Mouse (Mus musculus): ENCODE results near the gene Foxp1. TPM values are rescaled to one million over a fixed set of nuclear protein-coding genes. Genes with fewer than 3 reads are reported as not detected.

Foxp1 gene
- total RNA-seq, 1 experiment from 2014 or later, result 110 TPM

DNA sequence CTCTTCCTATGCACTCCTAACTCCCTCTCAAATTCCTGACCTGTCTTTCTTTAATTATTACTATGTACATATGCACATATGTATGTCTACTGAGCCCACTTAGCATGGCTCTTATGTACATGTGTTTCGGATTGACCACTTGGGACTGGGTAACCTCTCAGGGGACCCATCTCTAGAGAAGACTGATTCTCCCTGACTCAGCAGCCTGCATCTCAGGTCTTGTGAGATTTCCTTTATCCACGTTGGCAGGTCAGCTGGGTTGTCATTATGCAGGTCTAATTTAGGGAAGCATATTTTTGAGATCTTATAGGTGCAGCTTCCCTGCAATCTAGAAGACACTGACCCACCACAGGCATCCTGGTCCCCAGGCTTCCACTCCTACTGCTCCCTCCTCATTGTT lies 538.5 kb downstream of the Foxp1 start:
- no peak for ATAC-seq (replicated peaks in 1 of 2; ENCODE audit: insufficient read depth in 1 of 2, low FRiP score in 2 of 2, low TSS enrichment in 1 of 2, low read depth in 1 of 2, poor library complexity in 2 of 2, severe bottlenecking in 2 of 2)

- no peak for ATAC-seq (replicated peaks in 1 of 2; ENCODE audit: insufficient read depth in 1 of 2, low FRiP score in 2 of 2, low TSS enrichment in 1 of 2, low read depth in 1 of 2, poor library complexity in 2 of 2, severe bottlenecking in 2 of 2)
Observed at GRCm38 (mm10) chr6:98983311-98983838, 539.1 kb downstream of the Foxp1 start.

- no peak for ATAC-seq (replicated peaks in 1 of 2; ENCODE audit: insufficient read depth in 1 of 2, low FRiP score in 2 of 2, low TSS enrichment in 1 of 2, low read depth in 1 of 2, poor library complexity in 2 of 2, severe bottlenecking in 2 of 2)
Observed at GRCm38 (mm10) chr6:98981265-98981664, 541.3 kb downstream of the Foxp1 start.

DNA sequence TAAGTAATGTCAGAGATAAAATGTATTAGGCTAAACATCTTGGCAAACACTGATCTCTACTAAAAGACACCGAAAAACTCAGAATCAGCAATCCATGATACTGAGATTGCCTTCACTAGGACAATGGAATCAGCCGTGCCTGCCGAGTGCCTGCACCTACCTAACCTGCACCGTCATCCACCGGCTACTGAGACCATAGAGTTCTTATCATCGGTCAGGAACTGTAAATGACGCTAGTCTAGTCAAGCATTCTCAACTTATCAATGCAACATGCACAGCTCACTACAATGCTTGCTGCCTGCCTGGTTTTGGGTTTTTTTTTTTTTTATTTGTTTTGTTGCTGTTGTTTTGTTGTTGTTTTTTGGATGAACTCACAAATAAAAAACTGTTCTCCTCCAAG lies 542.1 kb downstream of the Foxp1 start:
- no peak for ATAC-seq (replicated peaks in 1 of 2; ENCODE audit: insufficient read depth in 1 of 2, low FRiP score in 2 of 2, low TSS enrichment in 1 of 2, low read depth in 1 of 2, poor library complexity in 2 of 2, severe bottlenecking in 2 of 2)

- ATAC-seq (replicated peaks in 1 of 2; ENCODE audit: insufficient read depth in 1 of 2, low FRiP score in 2 of 2, low TSS enrichment in 1 of 2, low read depth in 1 of 2, poor library complexity in 2 of 2, severe bottlenecking in 2 of 2), result no peak
Observed at GRCm38 (mm10) chr6:98980001-98980400, 542.5 kb downstream of the Foxp1 start.

GRCm38 (mm10) chr6:98977806-98978205 lies 544.7 kb downstream of the Foxp1 start:
- ATAC-seq (replicated peaks in 1 of 2; ENCODE audit: insufficient read depth in 1 of 2, low FRiP score in 2 of 2, low TSS enrichment in 1 of 2, low read depth in 1 of 2, poor library complexity in 2 of 2, severe bottlenecking in 2 of 2), result no peak

DNA sequence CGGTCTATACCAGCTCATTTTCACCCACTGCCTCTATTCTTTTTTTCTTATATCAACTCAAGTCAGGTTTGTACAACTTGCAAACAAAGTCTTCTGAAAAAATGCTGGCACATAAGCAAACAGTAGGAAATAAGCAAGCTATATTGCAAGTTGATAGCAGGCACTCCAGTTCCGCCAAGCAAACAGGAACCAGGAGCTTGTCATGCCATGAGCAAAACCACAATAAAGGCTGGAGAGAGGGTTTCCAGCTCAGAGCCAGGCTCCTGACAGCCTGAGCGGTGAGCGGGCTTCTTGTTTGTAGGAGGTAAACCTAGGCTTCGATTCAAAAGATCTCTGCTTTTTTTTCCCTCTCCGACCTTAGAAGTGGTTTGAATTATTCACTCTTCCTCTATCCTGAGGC lies 546.6 kb downstream of the Foxp1 start:
- peak in 1 of 2 experiments; percentile 57; a peak in 2 of 4 replicates for ATAC-seq (replicated peaks in 1 of 2; ENCODE audit: insufficient read depth in 1 of 2, low FRiP score in 2 of 2, low TSS enrichment in 1 of 2, low read depth in 1 of 2, poor library complexity in 2 of 2, severe bottlenecking in 2 of 2)

- no peak for ATAC-seq (replicated peaks in 1 of 2; ENCODE audit: insufficient read depth in 1 of 2, low FRiP score in 2 of 2, low TSS enrichment in 1 of 2, low read depth in 1 of 2, poor library complexity in 2 of 2, severe bottlenecking in 2 of 2)
Observed at GRCm38 (mm10) chr6:98973433-98973832, 549.1 kb downstream of the Foxp1 start.

DNA sequence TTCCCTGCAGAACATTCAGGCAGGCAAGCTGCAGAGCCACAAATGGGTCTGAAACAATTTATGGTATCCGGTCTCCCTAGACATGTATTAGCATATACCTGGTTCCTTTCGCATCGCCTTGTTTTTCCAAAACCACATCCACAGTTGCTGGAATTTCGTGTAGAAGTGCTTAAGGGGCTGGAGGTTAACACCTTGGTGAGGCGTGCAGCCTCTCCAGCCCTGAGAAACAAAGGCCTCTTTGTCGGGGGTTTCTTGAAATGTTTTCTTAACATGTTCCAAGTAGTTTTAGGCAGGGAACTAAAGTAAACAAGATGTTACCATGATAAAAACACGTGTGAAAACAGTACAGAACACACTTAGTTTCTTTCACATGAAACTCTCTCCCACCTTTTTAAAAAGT lies 550.1 kb downstream of the Foxp1 start:
- ATAC-seq (replicated peaks in 1 of 2; ENCODE audit: insufficient read depth in 1 of 2, low FRiP score in 2 of 2, low TSS enrichment in 1 of 2, low read depth in 1 of 2, poor library complexity in 2 of 2, severe bottlenecking in 2 of 2), result no peak

DNA sequence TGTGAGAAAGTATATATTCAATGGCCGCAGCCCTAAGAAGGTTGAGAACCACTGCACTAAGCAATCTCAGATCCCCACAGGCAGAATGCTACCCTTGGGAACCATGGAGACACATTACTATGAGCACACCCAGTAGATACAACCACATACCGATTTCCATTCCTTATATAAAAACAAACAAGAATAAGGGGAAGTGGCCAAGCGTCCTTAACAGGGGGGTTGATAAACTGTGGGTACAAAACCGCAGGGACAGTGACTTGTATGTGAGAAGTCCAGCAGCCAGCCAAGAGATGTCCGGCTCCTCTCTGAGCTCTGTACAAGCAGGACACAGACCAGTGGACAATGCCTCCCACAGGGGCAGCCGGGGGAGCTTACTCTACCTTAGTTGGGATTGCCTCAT lies 563.2 kb downstream of the Foxp1 start:
- peak; percentile 63 to 76 for ATAC-seq (replicated peaks in 1 of 2; ENCODE audit: insufficient read depth in 1 of 2, low FRiP score in 2 of 2, low TSS enrichment in 1 of 2, low read depth in 1 of 2, poor library complexity in 2 of 2, severe bottlenecking in 2 of 2)

DNA sequence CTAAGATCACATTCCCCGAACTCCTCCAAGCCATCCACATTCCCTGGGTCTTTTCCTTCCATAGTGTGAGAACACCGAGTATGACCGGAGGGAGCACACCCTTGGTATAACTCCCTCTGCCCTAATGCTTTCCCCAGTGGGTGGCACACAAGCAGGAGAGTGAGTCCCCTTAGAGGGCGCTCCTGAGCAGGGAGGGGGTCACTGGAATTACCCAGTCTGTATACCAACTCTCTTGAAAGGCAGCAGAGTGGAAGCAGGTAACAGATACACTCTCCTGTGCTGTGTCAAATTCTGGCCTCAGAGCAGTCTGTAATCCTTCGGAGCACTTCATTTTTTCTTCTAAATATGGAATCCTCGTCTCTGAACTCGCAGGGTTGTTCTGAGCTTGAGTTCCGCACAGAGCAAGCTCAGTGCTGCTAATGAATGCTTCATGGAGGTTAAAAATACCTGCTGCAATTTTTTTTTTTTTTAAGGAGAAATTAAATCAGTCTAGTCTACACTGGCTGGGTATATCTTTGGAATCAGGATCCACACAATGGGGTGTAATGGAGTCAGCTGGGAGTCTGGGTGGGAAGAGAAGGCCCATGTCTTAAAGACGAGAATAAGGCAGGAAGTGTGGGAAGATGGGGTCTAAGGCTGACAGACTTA lies 565.9 kb downstream of the Foxp1 start:
- ATAC-seq (replicated peaks in 1 of 2; ENCODE audit: insufficient read depth in 1 of 2, low FRiP score in 2 of 2, low TSS enrichment in 1 of 2, low read depth in 1 of 2, poor library complexity in 2 of 2, severe bottlenecking in 2 of 2), result no peak

GRCm38 (mm10) chr6:98955706-98956105 lies 566.8 kb downstream of the Foxp1 start:
- no peak for ATAC-seq (replicated peaks in 1 of 2; ENCODE audit: insufficient read depth in 1 of 2, low FRiP score in 2 of 2, low TSS enrichment in 1 of 2, low read depth in 1 of 2, poor library complexity in 2 of 2, severe bottlenecking in 2 of 2)

- no peak for ATAC-seq (replicated peaks in 1 of 2; ENCODE audit: insufficient read depth in 1 of 2, low FRiP score in 2 of 2, low TSS enrichment in 1 of 2, low read depth in 1 of 2, poor library complexity in 2 of 2, severe bottlenecking in 2 of 2)
Observed at GRCm38 (mm10) chr6:98954439-98954838, 568.1 kb downstream of the Foxp1 start.

DNA sequence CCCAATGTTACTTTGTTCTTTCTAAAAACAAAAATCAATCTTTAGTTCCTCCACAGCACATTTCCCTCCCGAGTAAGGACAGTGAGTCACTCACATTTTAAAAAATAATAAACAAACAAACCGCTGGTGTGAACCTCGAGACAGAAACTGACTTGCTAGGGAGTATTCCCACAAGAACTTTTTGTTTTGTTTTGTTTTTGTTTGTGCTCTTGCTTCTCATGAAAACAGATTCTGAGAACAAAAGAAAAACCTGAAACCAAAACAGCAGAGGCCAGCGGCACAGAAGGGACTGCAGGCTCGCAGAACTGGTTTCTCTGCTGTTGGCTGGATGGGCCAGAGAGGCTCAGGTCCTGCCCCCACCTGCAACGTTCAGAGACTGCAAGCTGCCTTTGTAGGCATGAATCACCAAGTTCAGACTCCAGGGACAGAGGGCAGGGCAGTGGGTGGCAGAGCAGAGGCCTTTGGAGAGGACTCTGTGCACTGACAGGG lies 572.8 kb downstream of the Foxp1 start:
- ATAC-seq (replicated peaks in 1 of 2; ENCODE audit: insufficient read depth in 1 of 2, low FRiP score in 2 of 2, low TSS enrichment in 1 of 2, low read depth in 1 of 2, poor library complexity in 2 of 2, severe bottlenecking in 2 of 2), result no peak

DNA sequence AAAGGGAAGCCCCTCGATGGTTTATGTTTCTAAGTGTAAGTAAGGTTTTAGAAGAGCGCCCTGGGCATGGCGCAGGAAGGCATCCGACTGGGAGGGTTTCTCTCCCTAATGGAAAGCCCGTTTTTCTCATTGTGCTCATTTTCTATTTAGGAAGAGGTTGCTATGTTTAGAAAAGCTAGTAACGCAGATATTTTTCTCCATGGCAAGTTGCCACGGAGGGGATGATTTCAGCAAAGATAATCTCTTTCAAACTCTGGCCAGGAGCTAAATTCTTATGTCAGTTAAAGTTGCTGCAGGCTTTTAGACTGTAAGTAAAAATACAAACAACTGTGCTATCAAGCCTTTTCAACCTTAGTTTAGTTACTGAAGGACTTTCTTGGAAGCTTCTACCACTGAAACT lies 573.2 kb downstream of the Foxp1 start:
- ATAC-seq (replicated peaks in 1 of 2; ENCODE audit: insufficient read depth in 1 of 2, low FRiP score in 2 of 2, low TSS enrichment in 1 of 2, low read depth in 1 of 2, poor library complexity in 2 of 2, severe bottlenecking in 2 of 2), result no peak

GRCm38 (mm10) chr6:98948153-98949141 lies 574.1 kb downstream of the Foxp1 start:
- ATAC-seq (replicated peaks in 1 of 2; ENCODE audit: insufficient read depth in 1 of 2, low FRiP score in 2 of 2, low TSS enrichment in 1 of 2, low read depth in 1 of 2, poor library complexity in 2 of 2, severe bottlenecking in 2 of 2), result no peak

DNA sequence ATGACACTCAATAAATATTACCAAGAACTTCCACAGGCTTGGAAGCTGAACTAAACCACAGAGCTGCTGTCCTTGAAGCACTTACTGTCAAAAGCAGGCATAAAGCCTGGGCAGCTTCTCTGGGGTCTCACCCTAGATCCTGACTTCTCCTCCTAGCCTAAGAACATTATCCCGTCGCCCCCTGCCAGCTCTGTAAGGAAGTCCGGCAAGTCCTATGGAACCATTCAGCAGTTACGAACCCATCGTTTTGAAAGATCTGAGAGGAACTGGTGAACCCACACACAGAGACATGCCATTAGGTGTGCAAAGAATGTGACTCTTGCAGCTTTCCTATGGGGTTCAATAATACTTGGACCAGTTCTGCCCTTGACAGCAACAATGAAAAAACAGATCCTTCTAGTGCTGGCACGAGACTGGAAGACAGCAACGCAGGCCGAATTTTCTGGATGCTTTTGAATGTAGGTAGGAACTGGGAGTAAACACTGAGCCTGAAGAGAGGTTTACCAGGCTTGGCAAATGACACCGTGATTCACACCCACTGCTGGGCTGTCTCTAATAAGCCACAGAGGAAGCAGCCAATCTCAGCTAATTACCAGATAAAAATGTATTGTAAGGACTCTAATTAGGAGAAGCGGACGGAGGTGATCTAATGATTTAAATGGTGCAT lies 574.9 kb downstream of the Foxp1 start:
- no peak for ATAC-seq (replicated peaks in 1 of 2; ENCODE audit: insufficient read depth in 1 of 2, low FRiP score in 2 of 2, low TSS enrichment in 1 of 2, low read depth in 1 of 2, poor library complexity in 2 of 2, severe bottlenecking in 2 of 2)

GRCm38 (mm10) chr6:98946731-98947130 lies 575.8 kb downstream of the Foxp1 start:
- no peak for ATAC-seq (replicated peaks in 1 of 2; ENCODE audit: insufficient read depth in 1 of 2, low FRiP score in 2 of 2, low TSS enrichment in 1 of 2, low read depth in 1 of 2, poor library complexity in 2 of 2, severe bottlenecking in 2 of 2)

Data from hematopoietic stem cell, adult 5-6 weeks (primary cell).